Mouse (Mus musculus) embryonic facial prominence, embryonic 13.5 days (tissue): ENCODE results near the gene Tfap2a. TPM values are rescaled to one million over a fixed set of nuclear protein-coding genes. Genes with fewer than 3 reads are reported as not detected.

ENCODE experiments used
- ATAC-seq: fragments of 200-750 bp; cut with Nextera tagmentation; 2 replicates; pipeline ENCODE4 v1.8.0; 2017; ENCODE audit warnings: low read depth; ENCODE audit not compliant: insufficient number of reproducible peaks, insufficient read depth, low FRiP score, low TSS enrichment
- H3K27ac ChIP-seq: fragments of 300-500 bp; sonication (generic); 2 replicates; pipeline ENCODE4 v1.5.1; 2015; ENCODE audit warnings: moderate library complexity, mild to moderate bottlenecking, inconsistent platforms
- H3K27me3 ChIP-seq: fragments of 300-500 bp; sonication (generic); 2 replicates; pipeline ENCODE4 v1.6.1; 2015; ENCODE audit warnings: mild to moderate bottlenecking, inconsistent platforms
- H3K36me3 ChIP-seq: fragments of 300-500 bp; sonication (generic); 2 replicates; pipeline ENCODE4 v1.6.1; 2015; ENCODE audit warnings: mild to moderate bottlenecking, inconsistent platforms
- H3K4me1 ChIP-seq: fragments of 300-500 bp; sonication (generic); 2 replicates; pipeline ENCODE4 v1.6.1; 2015; ENCODE audit warnings: inconsistent platforms
- H3K4me2 ChIP-seq: fragments of 300-500 bp; sonication (generic); 2 replicates; pipeline ENCODE4 v1.6.1; 2015; ENCODE audit warnings: moderate library complexity, mild to moderate bottlenecking, inconsistent platforms
- H3K4me3 ChIP-seq: fragments of 300-500 bp; sonication (generic); 2 replicates; pipeline ENCODE4 v1.5.1; 2015; ENCODE audit warnings: mild to moderate bottlenecking, inconsistent platforms
- H3K9ac ChIP-seq: fragments of 300-500 bp; sonication (generic); 2 replicates; pipeline ENCODE4 v1.6.1; 2015; ENCODE audit warnings: mild to moderate bottlenecking, inconsistent platforms
- H3K9me3 ChIP-seq: fragments of 300-500 bp; sonication (generic); 2 replicates; pipeline ENCODE4 v1.6.1; 2016; ENCODE audit warnings: inconsistent platforms
- WGBS: fragments of 180-500 bp; shearing (Covaris S2); methylation state at CpG from one replicate; pipeline ENCODE4 v1.1.7; 2015; ENCODE audit warnings: mixed read lengths; 5-methylcytosine and 5-hydroxymethylcytosine counted together
- polyA plus RNA-seq: library from polyadenylated mRNA; unstranded; fragments of >200 nt; fragmentation: Nextera tagmentation; extraction: Ambion mirVana; gene quantifications from 2 replicates; pipeline ENCODE4 v1.2.1, GENCODE M21; 2015

The Tfap2a gene
- polyA plus RNA-seq, 1 experiment from 2014 or later = 17.5 TPM

DNA sequence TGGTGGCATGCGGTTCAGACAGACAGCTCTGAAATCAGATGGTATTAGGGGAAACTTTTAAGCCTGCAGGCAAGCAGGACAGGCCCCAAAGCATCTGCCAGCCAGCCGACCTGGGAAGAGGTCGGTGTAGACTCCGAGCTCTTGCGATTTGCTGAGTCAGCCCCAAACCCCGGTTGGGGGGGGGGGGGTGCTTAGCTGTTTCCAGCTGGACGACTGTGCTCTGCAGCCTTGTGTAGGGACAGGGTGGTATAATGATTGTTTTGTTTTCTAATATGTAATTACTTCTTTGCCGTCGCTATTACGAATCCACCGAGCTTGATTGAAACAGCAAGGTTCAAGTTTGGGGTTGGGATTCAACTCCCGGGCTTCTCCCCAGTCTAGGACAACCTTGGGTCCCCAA lies 36.5 kb downstream of the Tfap2a start:
- H3K4me2 ChIP-seq = peak overlapping the region; percentile 14; the same call in 1 of the 2 replicates
- H3K27me3 ChIP-seq = peaks cover 74% of the 10 kb centered on the region
- no peak overlapping the region for H3K4me3 ChIP-seq
- H3K4me1 ChIP-seq = peaks cover 41% of the 10 kb centered on the region
- H3K9ac ChIP-seq = no peak overlapping the region
- no peak for ATAC-seq
- WGBS = 5% methylated on average over 12 of the region's 12 CpGs
- no peaks in the 10 kb centered on the region for H3K36me3 ChIP-seq
- no peak overlapping the region for H3K27ac ChIP-seq
- H3K9me3 ChIP-seq = no peaks in the 10 kb centered on the region

DNA sequence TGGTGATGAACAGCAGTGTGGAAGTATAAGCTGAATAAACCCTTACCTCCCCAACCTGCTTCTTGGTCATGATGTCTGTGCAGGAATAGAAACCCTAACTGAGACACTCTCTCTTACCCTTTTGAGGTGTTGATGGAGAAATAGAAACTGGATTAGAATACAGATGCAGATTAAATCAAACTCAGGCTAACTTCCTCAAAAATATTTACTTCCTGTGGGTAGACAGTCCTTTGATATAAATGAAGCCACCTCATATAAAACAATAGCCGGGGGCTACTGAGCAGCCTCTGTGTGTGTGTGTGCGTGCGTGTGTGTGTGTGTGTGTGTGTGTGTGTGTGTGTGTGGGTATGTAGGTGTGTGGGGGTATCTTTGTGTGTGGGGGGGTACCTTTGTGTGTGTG lies 52.4 kb downstream of the Tfap2a start:
- Histone ChIP-seq H3K27ac (no peak overlapping the region), H3K4me2 (no peak overlapping the region), H3K36me3 (no peaks in the 10 kb centered on the region), H3K9ac (no peak overlapping the region), H3K4me1 (no peaks in the 10 kb centered on the region), H3K4me3 (no peak overlapping the region), H3K27me3 (no peaks in the 10 kb centered on the region), H3K9me3 (no peaks in the 10 kb centered on the region)
- no peak for ATAC-seq
- WGBS = 90% methylated on average over 3 of the region's 3 CpGs

DNA sequence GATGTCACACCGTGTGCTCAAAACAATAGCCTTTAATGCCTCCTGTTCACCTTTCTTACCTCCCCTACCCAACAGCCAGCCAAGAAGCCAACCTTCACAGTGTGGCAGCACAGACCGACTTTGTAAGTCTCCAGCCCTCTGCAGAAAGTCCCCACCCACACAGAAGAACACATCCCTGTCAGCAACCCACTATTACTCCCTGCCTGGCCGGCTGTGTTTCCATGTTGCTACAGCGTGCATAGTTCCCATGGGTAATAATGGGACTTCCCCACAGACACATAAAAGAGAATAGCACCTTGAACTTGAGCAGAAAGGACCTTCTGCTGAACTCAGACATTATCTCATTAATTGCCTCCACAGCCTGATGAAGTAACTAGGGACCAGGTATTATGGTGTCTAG lies 61.4 kb downstream of the Tfap2a start:
- H3K4me1 ChIP-seq = no peaks in the 10 kb centered on the region
- no peak overlapping the region for H3K4me3 ChIP-seq
- no peaks in the 10 kb centered on the region for H3K9me3 ChIP-seq
- 47% methylated on average over 4 of the region's 4 CpGs for WGBS
- no peaks in the 10 kb centered on the region for H3K36me3 ChIP-seq
- no peak for ATAC-seq
- no peak overlapping the region for H3K27ac ChIP-seq
- no peak overlapping the region for H3K9ac ChIP-seq
- 0 out of 2 replicates have a peak, but pooled peaks cover 6% of the 10 kb centered on the region for H3K27me3 ChIP-seq
- H3K4me2 ChIP-seq = no peak overlapping the region

Other genes starting within 250 kb of the Tfap2a start
- 2.7 and 3.7 TPM in 2 replicates for gene Gcnt2, start 121.4 kb upstream of the Tfap2a start, polyA plus RNA-seq